Mouse (Mus musculus) intestine, postnatal 0 days (tissue): ENCODE measurements at regions not wholly inside any gene's neighbourhood (a gene's known extent, or its start where the extent isn't known, plus 50 kb on each side); places are given as distances from the start of the nearest gene placed in this dataset.

Source experiments
- ATAC-seq: fragments of 200-750 bp; cut with Nextera tagmentation; 2 replicates; pipeline ENCODE4 v1.8.0; 2017; ENCODE audit warnings: mild to moderate bottlenecking, moderate TSS enrichment, moderate library complexity
- H3K27ac ChIP-seq: fragments of 300-500 bp; sonication (generic); 2 replicates; pipeline ENCODE4 v1.5.1; 2014; ENCODE audit warnings: mild to moderate bottlenecking, low read depth, low read length, moderate library complexity
- H3K27me3 ChIP-seq: fragments of 300-500 bp; sonication (generic); replicated peaks from 2 replicates; pipeline ENCODE4 v1.6.1; 2014; ENCODE audit warnings: low read length, mixed read lengths; ENCODE audit not compliant: control insufficient read depth, insufficient read depth
- H3K36me3 ChIP-seq: fragments of 300-500 bp; sonication (generic); 2 replicates; pipeline ENCODE4 v1.6.1; 2014; ENCODE audit warnings: mild to moderate bottlenecking, moderate library complexity; ENCODE audit not compliant: control insufficient read depth, insufficient read depth
- H3K4me1 ChIP-seq: fragments of 300-500 bp; sonication (generic); replicated peaks from 2 replicates; pipeline ENCODE4 v1.6.1; 2014; ENCODE audit warnings: antibody characterized with exemption, low read length, mixed read lengths; ENCODE audit not compliant: control insufficient read depth, insufficient read depth
- H3K4me2 ChIP-seq: fragments of 300-500 bp; sonication (generic); replicated peaks from 2 replicates; pipeline ENCODE4 v1.6.1; 2014; ENCODE audit warnings: low read depth, mild to moderate bottlenecking, moderate library complexity
- H3K4me3 ChIP-seq: fragments of 300-500 bp; sonication (generic); 2 replicates; pipeline ENCODE4 v1.5.1; 2014; ENCODE audit warnings: low read depth, low read length
- H3K9ac ChIP-seq: fragments of 300-500 bp; sonication (generic); 2 replicates; pipeline ENCODE4 v1.6.1; 2014; ENCODE audit warnings: mild to moderate bottlenecking, low read depth, low read length
- H3K9me3 ChIP-seq: fragments of 300-500 bp; sonication (generic); 2 replicates; pipeline ENCODE4 v1.6.1; 2016; ENCODE audit warnings: mixed run types; ENCODE audit not compliant: control insufficient read depth
- CTCF ChIP-seq: sonication (generic); IDR thresholded peaks from 2 replicates; pipeline ENCODE4 v1.5.1; 2016; ENCODE audit warnings: low read depth, mild to moderate bottlenecking, control low read depth, antibody characterized with exemption, moderate library complexity
- WGBS: fragments of 180-500 bp; shearing (Covaris S2); extraction: QIAGEN DNeasy Blood & Tissue Kit; methylation state at CpG from one replicate; pipeline ENCODE4 v1.1.7; 2014; 5-methylcytosine and 5-hydroxymethylcytosine counted together

GRCm38 (mm10) chr10:118765544-118766441 lies 104.2 kb downstream of the Dyrk2 start:
- Histone ChIP-seq H3K9me3 (no peaks in the 10 kb centered on the region), H3K27me3 (no peaks in the 10 kb centered on the region), H3K4me2 (peak overlapping the region; percentile 21), H3K36me3 (no peaks in the 10 kb centered on the region), H3K27ac (peak overlapping the region; percentile 85), H3K4me3 (no peak overlapping the region), H3K9ac (no peak overlapping the region), H3K4me1 (0 out of 2 replicates have a peak, but pooled peaks cover 5% of the 10 kb centered on the region)
- 23% methylated on average over 14 of the region's 14 CpGs for WGBS
- ATAC-seq = peak; percentile 95
- no peak for TF ChIP-seq CTCF

- H3K4me3 ChIP-seq = no peak overlapping the region
These were observed 103.2 kb downstream of the Dyrk2 start for GRCm38 (mm10) chr10:118766826-118767225.

GRCm38 (mm10) chr10:118769751-118770150 lies 100.3 kb downstream of the Dyrk2 start:
- no peaks in the 10 kb centered on the region for H3K9me3 ChIP-seq
- no peak for ATAC-seq
- no peak for TF ChIP-seq CTCF
- no peak overlapping the region for H3K27ac ChIP-seq
- H3K4me2 ChIP-seq = no peak overlapping the region
- no peaks in the 10 kb centered on the region for H3K27me3 ChIP-seq
- WGBS = 84% methylated on average over 4 of the region's 4 CpGs
- H3K4me3 ChIP-seq = no peak overlapping the region
- H3K4me1 ChIP-seq = 0 out of 2 replicates have a peak, but pooled peaks cover 5% of the 10 kb centered on the region
- H3K36me3 ChIP-seq = no peaks in the 10 kb centered on the region
- H3K9ac ChIP-seq = no peak overlapping the region

More at GRCm38 (mm10) chr10:118766826-118767225, 103.2 kb downstream of the Dyrk2 start:
- Histone ChIP-seq H3K4me2 (peak overlapping the region; percentile 37), H3K4me1 (0 out of 2 replicates have a peak, but pooled peaks cover 5% of the 10 kb centered on the region), H3K27me3 (no peaks in the 10 kb centered on the region), H3K9ac (no peak overlapping the region), H3K27ac (peak overlapping the region; percentile 85), H3K36me3 (no peaks in the 10 kb centered on the region), H3K9me3 (no peaks in the 10 kb centered on the region)
- TF ChIP-seq CTCF = no peak
- peak; percentile 15; the same call in 1 of the 2 replicates for ATAC-seq
- 29% methylated on average over 7 of the region's 7 CpGs for WGBS

- Histone ChIP-seq H3K27me3 (no peaks in the 10 kb centered on the region), H3K27ac (no peak overlapping the region)
- ATAC-seq = no peak
These were observed 91.4 kb downstream of the Dyrk2 start for GRCm38 (mm10) chr10:118778656-118779055.

GRCm38 (mm10) chr10:118780831-118781569 lies 89.0 kb downstream of the Dyrk2 start:
- Histone ChIP-seq H3K9ac (no peak overlapping the region), H3K4me2 (no peak overlapping the region), H3K36me3 (no peaks in the 10 kb centered on the region), H3K27me3 (no peaks in the 10 kb centered on the region), H3K4me1 (no peaks in the 10 kb centered on the region), H3K4me3 (no peak overlapping the region), H3K27ac (no peak overlapping the region), H3K9me3 (no peaks in the 10 kb centered on the region)
- ATAC-seq = no peak
- peak; percentile 40 for TF ChIP-seq CTCF
- WGBS = 84% methylated on average over 10 of the region's 10 CpGs

More at GRCm38 (mm10) chr10:118778656-118779055, 91.4 kb downstream of the Dyrk2 start:
- Histone ChIP-seq H3K4me2 (no peak overlapping the region), H3K36me3 (no peaks in the 10 kb centered on the region), H3K9ac (no peak overlapping the region), H3K4me1 (no peaks in the 10 kb centered on the region), H3K9me3 (no peaks in the 10 kb centered on the region), H3K4me3 (no peak overlapping the region)
- no peak for TF ChIP-seq CTCF
- WGBS = 88% methylated on average over 10 of the region's 10 CpGs

- no peaks in the 10 kb centered on the region for H3K27me3 ChIP-seq
- ATAC-seq = no peak
These were observed 88.2 kb downstream of the Dyrk2 start for GRCm38 (mm10) chr10:118781811-118782232.

More at GRCm38 (mm10) chr10:118781811-118782232, 88.2 kb downstream of the Dyrk2 start:
- H3K9ac ChIP-seq = no peak overlapping the region
- no peaks in the 10 kb centered on the region for H3K9me3 ChIP-seq
- H3K4me2 ChIP-seq = no peak overlapping the region
- H3K27ac ChIP-seq = no peak overlapping the region
- H3K4me3 ChIP-seq = no peak overlapping the region
- TF ChIP-seq CTCF = no peak
- WGBS = 59% methylated on average over 10 of the region's 10 CpGs
- no peaks in the 10 kb centered on the region for H3K4me1 ChIP-seq
- H3K36me3 ChIP-seq = no peaks in the 10 kb centered on the region
